Mouse (Mus musculus) gastrocnemius, adult 8-10 months (tissue): ENCODE measurements around the gene Asb3. TPM values are rescaled to one million over a fixed set of nuclear protein-coding genes. Genes with fewer than 3 reads are reported as not detected.

ENCODE experiments used
- DNase-seq, 2 experiments: peaks; one replicate each; pipeline ENCODE4 v3.0.0; 2022; ENCODE audit warnings: low spot score in 2 of 2
- total RNA-seq, 4 experiments: library from RNA; stranded (reverse); gene quantifications; 2 replicates each; pipeline ENCODE4 v1.2.4; 2022

Gene Asb3
- total RNA-seq = 1 to 10 TPM; 7.0 to 8.7 (median 8.4) TPM

DNA sequence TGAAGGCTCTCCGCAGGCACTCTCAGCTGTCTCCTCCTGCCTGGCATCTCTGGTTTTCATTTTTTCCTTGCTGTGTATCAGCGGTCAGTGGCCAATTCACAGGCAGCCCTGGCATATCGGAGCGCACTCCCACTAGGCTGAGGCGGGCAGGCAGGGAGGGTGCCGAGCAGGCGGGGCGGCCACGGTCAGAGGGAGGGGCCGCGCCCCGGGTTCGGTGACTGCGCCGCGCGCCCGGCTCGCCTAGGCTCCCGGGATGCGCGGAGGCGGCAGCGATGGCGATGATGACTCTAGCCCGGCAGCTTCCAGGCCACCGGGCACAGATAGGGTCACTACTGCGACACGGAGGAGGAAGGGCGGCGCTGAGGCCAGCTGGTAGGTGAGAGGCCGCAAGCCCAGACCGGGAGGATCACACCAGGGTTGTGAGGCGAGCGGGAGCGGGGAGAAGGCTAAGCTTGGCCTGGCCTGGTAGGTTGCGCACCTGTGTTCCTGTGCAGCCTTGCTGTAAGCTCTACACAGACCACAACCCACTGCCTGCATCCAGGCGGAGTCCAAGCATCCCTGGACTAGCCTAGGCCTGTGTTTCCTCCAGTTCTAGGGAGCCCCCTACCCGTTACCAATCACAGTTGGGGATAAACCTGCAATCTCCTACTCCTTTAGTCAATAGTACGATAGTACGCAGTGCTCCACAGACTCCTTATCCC lies at the start of gene Asb3, which contains the start of gene Gpr75:
Gene Asb3 (plus strand): TSS at position 246 of the 701 bp plus-strand sequence.
Gene Gpr75 (plus strand): TSS at position 188 of the 701 bp plus-strand sequence.
- DNase-seq = peak; percentile 11 to 17

GRCm38 (mm10) chr11:30838793-30839192 lies 46.4 kb upstream of the Asb3 start:
- DNase-seq = no peak

GRCm38 (mm10) chr11:30844355-30844754 lies 40.9 kb upstream of the Asb3 start:
- DNase-seq = no peak

DNA sequence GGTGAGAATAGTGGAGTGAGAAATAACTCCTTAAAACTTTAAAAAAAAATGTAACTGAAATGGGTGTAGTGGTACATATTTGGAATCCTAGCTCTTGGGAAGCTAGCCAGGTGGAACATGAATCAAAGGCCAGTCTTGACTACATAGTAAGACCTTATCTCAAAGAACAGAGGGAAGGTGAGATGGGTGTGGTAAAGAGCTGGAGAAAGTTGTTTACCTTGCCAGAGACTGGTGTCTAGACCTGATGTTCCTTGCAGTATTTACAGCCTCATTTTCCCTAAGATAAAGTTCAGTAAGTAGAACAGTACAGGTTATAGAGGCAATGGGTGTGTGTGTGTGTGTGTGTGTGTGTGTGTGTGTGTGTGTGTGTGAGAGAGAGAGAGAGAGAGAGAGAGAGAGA lies 12.8 kb upstream of the Asb3 start:
- no peak for DNase-seq

- no peak for DNase-seq
Observed at GRCm38 (mm10) chr11:30888153-30888552, 2.9 kb downstream of the Asb3 start.

DNA sequence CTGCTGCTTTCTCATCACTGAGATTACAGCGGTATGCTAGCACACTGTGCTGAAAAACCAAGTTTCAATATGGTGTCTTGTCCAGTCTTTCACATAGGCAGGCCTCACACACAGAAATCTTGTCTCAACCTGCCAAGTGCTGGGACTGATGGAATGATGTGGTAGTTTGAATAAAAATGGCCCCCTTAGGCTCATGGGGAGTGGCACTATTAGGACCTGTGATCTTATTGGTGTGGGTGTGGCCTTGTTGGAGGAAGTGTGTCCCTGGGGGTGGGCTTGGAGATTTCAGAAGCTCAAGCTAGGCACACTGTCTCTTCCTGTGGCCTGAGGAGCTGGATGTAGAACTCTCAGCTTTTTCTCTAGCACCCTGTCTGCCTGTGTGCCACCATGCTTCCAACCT lies 11.0 kb downstream of the Asb3 start:
- no peak for DNase-seq

- DNase-seq = no peak
Observed at GRCm38 (mm10) chr11:30899312-30899711, 14.1 kb downstream of the Asb3 start.

DNA sequence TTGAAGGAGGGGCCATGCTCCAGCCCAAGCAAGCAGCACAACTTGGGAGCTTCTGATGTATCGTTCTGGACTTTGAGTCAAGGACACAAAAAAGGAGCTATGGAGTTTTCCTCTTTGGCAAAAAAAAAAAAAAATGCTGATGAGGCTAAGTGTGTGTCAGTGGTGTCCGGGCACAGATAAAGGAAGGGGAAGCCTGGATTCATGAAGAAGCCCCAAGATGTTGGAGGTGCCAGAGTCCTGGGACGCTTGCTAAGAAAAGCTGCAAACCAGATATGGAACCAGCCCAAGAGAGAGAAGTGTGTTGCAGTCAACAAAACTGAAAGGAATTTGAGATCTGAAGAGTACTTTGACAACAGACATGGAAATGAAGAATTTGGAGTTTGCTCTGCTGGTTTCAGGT lies 27.1 kb downstream of the Asb3 start:
- DNase-seq = no peak

DNA sequence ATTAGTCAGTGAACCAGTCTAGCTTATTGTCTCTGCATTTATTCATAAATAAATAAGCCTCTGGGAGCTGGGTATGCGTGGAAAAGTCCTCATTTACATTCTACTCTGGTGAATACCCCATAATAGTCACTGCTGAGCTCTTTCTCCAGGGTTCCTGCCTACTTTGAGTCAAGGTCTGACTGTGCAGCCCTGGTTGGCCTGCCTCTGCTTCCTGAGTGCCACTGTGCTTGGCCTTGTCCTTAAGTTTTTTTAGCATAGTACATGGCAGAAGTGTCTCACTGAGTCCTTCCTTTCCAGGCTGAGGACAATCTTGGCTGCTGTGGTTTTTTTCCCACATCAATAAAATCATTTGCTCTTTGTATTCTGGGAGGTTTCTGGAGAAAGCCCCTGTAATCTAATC lies 35.4 kb downstream of the Asb3 start:
- no peak for DNase-seq

- DNase-seq = no peak
Observed at GRCm38 (mm10) chr11:30923283-30923682, 38.1 kb downstream of the Asb3 start.

- no peak for DNase-seq
Observed at GRCm38 (mm10) chr11:30928079-30928478, 42.9 kb downstream of the Asb3 start.

GRCm38 (mm10) chr11:30928498-30928897 lies 43.3 kb downstream of the Asb3 start:
- DNase-seq = no peak

- no peak for DNase-seq
Observed at GRCm38 (mm10) chr11:30943522-30943921, 58.3 kb downstream of the Asb3 start.

- no peak for DNase-seq
Observed at GRCm38 (mm10) chr11:30952829-30953228, 67.6 kb downstream of the Asb3 start.

GRCm38 (mm10) chr11:30953469-30954154 lies 68.4 kb downstream of the Asb3 start:
- DNase-seq = peak; percentile 9 to 18

DNA sequence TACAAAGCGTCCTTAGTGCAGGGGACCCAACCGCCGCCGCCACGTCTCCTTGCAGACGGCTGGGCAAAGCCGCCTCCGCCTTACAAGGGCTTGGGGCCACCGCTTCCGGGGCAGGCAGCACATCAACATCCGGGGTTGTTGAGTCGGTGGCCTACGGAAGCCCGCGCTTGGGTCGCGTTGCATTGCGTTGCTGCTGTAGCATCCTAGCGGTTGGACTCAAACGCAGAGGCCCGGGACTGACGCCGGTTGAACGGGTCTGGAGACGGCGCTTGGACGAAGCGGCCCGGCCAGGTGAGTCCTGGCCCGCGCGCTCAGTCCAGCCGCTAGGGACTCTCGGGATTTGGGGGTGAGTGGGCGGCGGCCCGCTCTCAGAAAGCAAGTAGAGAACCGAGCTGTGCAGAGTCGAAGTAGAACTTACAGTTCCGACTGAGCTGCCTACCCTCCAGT lies 69.1 kb downstream of the Asb3 start, which contains the start of gene Erlec1:
Gene Erlec1 (minus strand): TSS at position 57 of the 447 bp plus-strand sequence.
- peak; percentile 60 to 79 for DNase-seq

DNA sequence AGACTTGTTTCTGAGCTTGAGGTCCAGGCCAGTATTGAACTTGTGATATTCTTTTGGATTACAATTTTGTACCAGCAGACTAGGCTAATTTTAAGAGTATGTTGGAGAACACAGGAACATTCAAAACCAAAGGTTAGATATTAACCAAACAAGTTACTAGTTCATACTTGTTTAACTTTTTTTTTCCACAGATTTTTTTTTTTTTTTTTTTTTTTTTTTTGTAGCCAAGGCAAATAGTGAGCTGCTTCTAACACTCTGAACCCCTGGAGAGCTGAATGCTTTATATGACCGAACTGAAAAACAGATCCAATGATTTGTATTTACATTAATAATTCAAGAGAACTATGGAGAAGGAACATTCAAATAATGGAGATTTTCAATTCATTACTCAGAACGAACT lies 100.0 kb downstream of the Asb3 start:
- no peak for DNase-seq

DNA sequence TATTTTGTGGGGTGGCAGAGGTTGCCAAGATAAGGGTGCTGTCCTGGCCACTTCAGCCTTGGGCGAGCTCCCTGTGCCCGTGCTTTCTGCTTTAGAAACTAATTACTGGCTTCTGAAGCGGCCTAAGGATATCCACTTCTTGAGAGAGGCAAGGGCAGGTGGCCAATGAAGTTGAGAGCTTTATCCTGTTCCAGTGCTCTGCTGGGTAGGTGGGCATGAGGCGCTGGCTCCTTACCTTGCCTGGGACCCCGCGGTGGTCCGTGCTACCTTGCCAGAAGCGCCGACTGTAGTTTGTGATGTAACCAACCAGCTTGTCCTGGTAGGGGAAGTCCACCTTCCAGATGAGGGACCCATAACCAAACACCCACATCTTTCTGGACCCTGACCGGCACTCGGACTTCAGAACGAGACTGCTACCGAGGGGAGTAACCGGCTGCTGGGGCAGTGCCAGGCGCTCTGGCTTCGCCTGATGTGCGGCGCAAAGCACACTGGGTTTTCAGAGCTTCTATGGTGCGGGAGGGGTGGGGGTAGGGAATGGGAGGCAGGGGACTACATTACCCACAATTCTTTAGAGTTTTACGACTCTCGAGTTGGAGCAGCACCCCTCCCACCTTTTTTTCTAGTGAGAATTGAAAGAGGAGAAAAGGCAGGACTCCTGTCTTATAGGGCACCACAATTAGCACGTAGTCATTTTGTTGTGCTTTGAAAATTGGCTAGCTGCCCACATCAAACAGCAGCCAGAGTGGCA lies 100.8 kb downstream of the Asb3 start, which contains the start of gene Chac2:
Gene Chac2 (minus strand): TSS at position 474 of the 748 bp plus-strand sequence.
- DNase-seq = peak; percentile 77 to 87

DNA sequence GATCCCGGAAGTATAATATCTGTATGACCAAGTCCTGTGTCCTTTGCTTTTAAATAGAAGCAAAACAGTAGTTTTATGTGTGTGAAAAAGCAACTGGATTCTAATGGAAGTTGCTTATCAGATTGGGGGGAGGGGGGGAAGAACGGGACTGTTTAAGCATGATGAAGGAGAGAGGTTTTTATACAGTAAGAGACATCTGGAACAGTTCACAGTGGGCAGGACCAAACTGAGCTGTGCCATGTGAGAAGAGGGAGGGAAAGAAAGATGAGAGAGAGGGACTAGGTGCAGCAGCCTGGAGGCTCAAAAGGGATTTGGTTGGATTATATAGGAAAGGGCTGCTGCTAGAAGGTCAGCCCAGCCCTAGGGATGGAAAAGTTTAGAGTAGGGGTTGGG lies 101.4 kb downstream of the Asb3 start:
- no peak for DNase-seq

DNA sequence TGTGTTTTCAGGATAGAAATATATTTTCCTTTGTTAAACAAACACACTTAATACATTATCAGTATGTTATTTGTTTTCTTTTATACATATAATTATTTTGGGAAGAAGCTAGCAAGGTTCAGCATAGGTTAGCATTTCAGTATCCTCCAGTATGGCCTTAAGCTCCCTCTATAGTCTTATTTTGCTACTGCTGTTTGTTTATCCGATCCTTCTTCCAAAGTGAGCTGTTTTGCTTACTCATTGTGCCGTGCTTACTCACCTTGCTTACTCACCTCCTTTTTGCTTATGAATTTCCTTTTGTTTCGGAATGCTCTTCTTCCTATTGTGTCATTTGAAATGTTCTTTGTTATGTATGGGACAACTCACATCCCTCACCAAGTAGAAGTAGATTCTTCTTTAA lies 111.5 kb downstream of the Asb3 start:
- DNase-seq = no peak

GRCm38 (mm10) chr11:30998199-30998598 lies 113.0 kb downstream of the Asb3 start:
- no peak for DNase-seq

GRCm38 (mm10) chr11:30998704-30999103 lies 113.5 kb downstream of the Asb3 start:
- no peak for DNase-seq
